Mouse (Mus musculus): Measurements from ENCODE around the gene Ppp4c. TPM values are rescaled to one million over a fixed set of nuclear protein-coding genes. Genes with fewer than 3 reads are reported as not detected.

The Ppp4c gene
- polyA plus RNA-seq, 1 experiment from 2014 or later = 154 TPM

- H3K4me3 ChIP-seq (replicated peaks) = peak overlapping the region; percentile 87
- peak overlapping the region; percentile 95 for H3K4me2 ChIP-seq
- peak overlapping the region; percentile 93 for H3K9ac ChIP-seq (replicated peaks)
- peaks cover 8% of the 10 kb centered on the region; the same call in 1 of the 2 replicates for H3K36me3 ChIP-seq
- H3K27me3 ChIP-seq (replicated peaks) = no peaks in the 10 kb centered on the region
- H3K27ac ChIP-seq (replicated peaks) = peak overlapping the region; percentile 89
- H3K9me3 ChIP-seq (replicated peaks) = no peaks in the 10 kb centered on the region
- ATAC-seq (ENCODE audit: low FRiP score) = no peak
- 54% methylated on average over 10 of the region's 10 CpGs for WGBS
- H3K4me1 ChIP-seq = peaks cover 57% of the 10 kb centered on the region
Measured at GRCm38 (mm10) chr7:126777476-126777875, 14.8 kb downstream of the Ppp4c start.

- H3K36me3 ChIP-seq = peaks cover 12% of the 10 kb centered on the region; the same call in 1 of the 2 replicates
- H3K4me3 ChIP-seq (replicated peaks) = peak within 1 kb of the TSS; percentile 87
- H3K4me1 ChIP-seq = peaks cover 55% of the 10 kb centered on the region
- peak within 1 kb of the TSS; percentile 95 for H3K4me2 ChIP-seq
- H3K9me3 ChIP-seq (replicated peaks) = no peaks in the 10 kb centered on the region
- peak within 1 kb of the TSS; percentile 89 for H3K27ac ChIP-seq (replicated peaks)
- under 1% methylated on average over 25 of the region's 37 CpGs for WGBS
- H3K27me3 ChIP-seq (replicated peaks) = no peaks in the 10 kb centered on the region
- peak within 1 kb of the TSS; percentile 93 for H3K9ac ChIP-seq (replicated peaks)
- ATAC-seq (ENCODE audit: low FRiP score) = peak; percentile 89
Measured at GRCm38 (mm10) chr7:126776598-126777057, 15.7 kb downstream of the Ppp4c start, which contains the start of gene Ypel3. Gene Ypel3, plus strand, starts transcription at chr7:126776955.

GRCm38 (mm10) chr7:126775978-126776234 lies 16.4 kb downstream of the Ppp4c start:
- peak overlapping the region; percentile 89; the same call in 1 of the 2 replicates for H3K27ac ChIP-seq (replicated peaks)
- H3K4me2 ChIP-seq = peak overlapping the region; percentile 95
- 71% methylated on average over 3 of the region's 3 CpGs for WGBS
- peak overlapping the region; percentile 93 for H3K9ac ChIP-seq (replicated peaks)
- peak overlapping the region; percentile 87; the same call in 1 of the 2 replicates for H3K4me3 ChIP-seq (replicated peaks)
- peaks cover 48% of the 10 kb centered on the region for H3K4me1 ChIP-seq
- no peak for ATAC-seq (ENCODE audit: low FRiP score)
- H3K9me3 ChIP-seq (replicated peaks) = no peaks in the 10 kb centered on the region
- H3K27me3 ChIP-seq (replicated peaks) = no peaks in the 10 kb centered on the region
- peaks cover 15% of the 10 kb centered on the region for H3K36me3 ChIP-seq

GRCm38 (mm10) chr7:126775185-126775977 lies 16.9 kb downstream of the Ppp4c start:
- peaks cover 20% of the 10 kb centered on the region for H3K36me3 ChIP-seq
- peaks cover 44% of the 10 kb centered on the region for H3K4me1 ChIP-seq
- 0 out of 2 replicates have a peak overlapping the region, but pooled peaks have one; percentile 93 for H3K9ac ChIP-seq (replicated peaks)
- no peak for ATAC-seq (ENCODE audit: low FRiP score)
- peak overlapping the region; percentile 89 for H3K27ac ChIP-seq (replicated peaks)
- no peaks in the 10 kb centered on the region for H3K9me3 ChIP-seq (replicated peaks)
- no peak overlapping the region for H3K4me3 ChIP-seq (replicated peaks)
- peak overlapping the region; percentile 95 for H3K4me2 ChIP-seq
- no peaks in the 10 kb centered on the region for H3K27me3 ChIP-seq (replicated peaks)
- WGBS = 91% methylated on average over 10 of the region's 10 CpGs

DNA sequence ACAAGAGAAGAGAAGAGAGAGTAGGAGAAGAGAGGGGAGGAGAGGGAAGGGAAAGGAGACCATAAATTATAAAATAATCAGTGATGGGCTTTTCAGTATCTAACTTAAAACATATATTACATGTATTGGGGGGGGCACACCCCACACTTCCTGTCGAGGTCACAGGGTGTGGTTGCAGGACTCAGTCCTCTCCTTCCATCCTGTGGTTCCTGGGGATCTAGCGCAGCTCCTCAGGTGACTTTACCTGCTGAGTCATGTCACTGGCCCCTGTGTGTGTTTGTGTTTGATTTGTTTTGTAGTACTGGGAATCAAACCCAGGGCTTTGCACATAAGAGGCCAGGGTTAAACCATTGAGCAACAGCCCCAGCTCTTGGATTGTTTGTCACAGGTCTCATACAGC lies 17.8 kb downstream of the Ppp4c start:
- H3K4me3 ChIP-seq (replicated peaks) = no peak overlapping the region
- peaks cover 35% of the 10 kb centered on the region for H3K4me1 ChIP-seq
- ATAC-seq (ENCODE audit: low FRiP score) = no peak
- no peak overlapping the region for H3K9ac ChIP-seq (replicated peaks)
- no peak overlapping the region for H3K27ac ChIP-seq (replicated peaks)
- peaks cover 28% of the 10 kb centered on the region for H3K36me3 ChIP-seq
- no peak overlapping the region for H3K4me2 ChIP-seq
- H3K27me3 ChIP-seq (replicated peaks) = no peaks in the 10 kb centered on the region
- no peaks in the 10 kb centered on the region for H3K9me3 ChIP-seq (replicated peaks)
- 83% methylated on average over 2 of the region's 2 CpGs for WGBS

DNA sequence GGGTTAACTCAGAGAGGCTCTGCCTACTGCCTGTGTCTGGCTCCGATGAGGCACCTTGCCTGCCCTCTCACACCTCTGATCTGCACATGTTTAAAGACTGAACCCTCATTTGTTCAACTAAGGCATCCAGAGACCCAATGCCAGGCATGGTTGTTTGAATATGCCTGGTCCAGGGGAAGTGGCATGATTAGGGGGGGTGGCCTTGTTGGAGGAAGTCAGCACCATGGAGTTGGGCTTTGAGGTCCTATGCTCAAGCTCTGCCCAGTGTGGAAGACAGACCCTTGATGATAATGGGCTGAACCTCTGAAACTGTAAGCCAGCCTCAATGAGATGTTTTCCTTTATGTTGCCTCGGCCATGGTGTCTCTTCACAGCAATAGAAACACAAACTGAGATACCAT lies 18.9 kb downstream of the Ppp4c start:
- H3K4me1 ChIP-seq = peaks cover 27% of the 10 kb centered on the region
- ATAC-seq (ENCODE audit: low FRiP score) = no peak
- H3K9ac ChIP-seq (replicated peaks) = no peak overlapping the region
- H3K4me3 ChIP-seq (replicated peaks) = no peak overlapping the region
- no peak overlapping the region for H3K4me2 ChIP-seq
- H3K9me3 ChIP-seq (replicated peaks) = no peaks in the 10 kb centered on the region
- no peaks in the 10 kb centered on the region for H3K27me3 ChIP-seq (replicated peaks)
- peaks cover 35% of the 10 kb centered on the region for H3K36me3 ChIP-seq
- no peak overlapping the region for H3K27ac ChIP-seq (replicated peaks)
- 55% methylated on average over 2 of the region's 2 CpGs for WGBS

DNA sequence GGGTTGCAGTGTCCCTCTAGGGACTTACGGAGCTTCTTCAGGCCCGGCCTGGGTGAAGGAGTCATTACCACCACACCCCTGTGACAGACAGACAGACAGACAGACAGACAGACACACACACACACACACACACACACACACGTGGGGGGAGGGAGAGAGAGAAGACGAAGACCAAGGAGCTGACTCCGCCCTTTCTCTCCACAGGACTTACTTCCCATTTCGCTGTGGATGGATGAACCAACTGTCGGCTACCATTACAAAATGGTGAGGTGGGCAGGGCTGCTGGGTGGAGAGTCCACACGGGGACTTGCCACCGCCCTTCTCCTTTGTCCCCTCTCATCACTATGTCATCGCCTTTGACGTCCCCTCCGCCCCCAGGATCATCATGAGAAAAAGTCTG lies 21.5 kb downstream of the Ppp4c start:
- H3K27me3 ChIP-seq (replicated peaks) = no peaks in the 10 kb centered on the region
- H3K4me3 ChIP-seq (replicated peaks) = no peak overlapping the region
- H3K36me3 ChIP-seq = peaks cover 57% of the 10 kb centered on the region
- no peak for ATAC-seq (ENCODE audit: low FRiP score)
- no peak overlapping the region for H3K4me2 ChIP-seq
- no peak overlapping the region for H3K27ac ChIP-seq (replicated peaks)
- no peak overlapping the region for H3K9ac ChIP-seq (replicated peaks)
- 83% methylated on average over 12 of the region's 12 CpGs for WGBS
- H3K4me1 ChIP-seq = peaks cover 5% of the 10 kb centered on the region
- no peaks in the 10 kb centered on the region for H3K9me3 ChIP-seq (replicated peaks)

- Histone ChIP-seq H3K36me3 (peaks cover 80% of the 10 kb centered on the region), H3K9me3 (replicated peaks) (no peaks in the 10 kb centered on the region), H3K27me3 (replicated peaks) (no peaks in the 10 kb centered on the region), H3K4me3 (replicated peaks) (no peak overlapping the region), H3K4me1 (peaks cover 16% of the 10 kb centered on the region), H3K9ac (replicated peaks) (no peak overlapping the region), H3K27ac (replicated peaks) (no peak overlapping the region), H3K4me2 (no peak overlapping the region)
- no peak for ATAC-seq (ENCODE audit: low FRiP score)
- 92% methylated on average over 8 of the region's 8 CpGs for WGBS
Measured at GRCm38 (mm10) chr7:126767001-126767400, 25.3 kb downstream of the Ppp4c start.

- ATAC-seq (ENCODE audit: low FRiP score) = no peak
- H3K9ac ChIP-seq (replicated peaks) = no peak within 1 kb of the TSS
- peaks cover 24% of the 10 kb centered on the region for H3K4me1 ChIP-seq
- H3K27me3 ChIP-seq (replicated peaks) = no peaks in the 10 kb centered on the region
- H3K36me3 ChIP-seq = peaks cover 80% of the 10 kb centered on the region
- no peak within 1 kb of the TSS for H3K4me2 ChIP-seq
- no peaks in the 10 kb centered on the region for H3K9me3 ChIP-seq (replicated peaks)
- 88% methylated on average over 16 of the region's 16 CpGs for WGBS
- H3K4me3 ChIP-seq (replicated peaks) = no peak within 1 kb of the TSS
- H3K27ac ChIP-seq (replicated peaks) = no peak within 1 kb of the TSS
Measured at GRCm38 (mm10) chr7:126766201-126766600, 26.1 kb downstream of the Ppp4c start, which contains the start of gene Gdpd3. Gene Gdpd3, plus strand, starts transcription at chr7:126766334.

DNA sequence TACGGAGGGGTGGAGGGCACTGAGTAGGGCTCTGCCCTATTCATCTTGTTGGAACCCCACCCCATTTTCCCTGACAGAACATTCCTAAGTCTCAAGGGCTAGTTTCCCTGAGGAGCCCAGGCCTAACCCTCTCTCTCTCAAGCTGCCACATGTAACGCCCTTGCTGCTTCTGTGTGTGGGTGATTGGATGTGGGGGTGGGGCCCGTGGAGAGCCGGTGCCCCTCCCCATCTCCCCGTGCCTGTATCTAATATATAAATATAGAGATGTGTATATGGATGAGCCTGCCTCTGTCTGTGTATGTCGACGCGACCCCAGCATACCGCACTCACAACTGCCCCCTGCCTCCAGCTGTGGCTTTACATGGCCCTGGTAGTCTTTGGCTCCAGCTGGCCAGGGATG lies 26.8 kb downstream of the Ppp4c start:
- H3K27me3 ChIP-seq (replicated peaks) = no peaks in the 10 kb centered on the region
- H3K36me3 ChIP-seq = peaks cover 73% of the 10 kb centered on the region
- H3K9me3 ChIP-seq (replicated peaks) = no peaks in the 10 kb centered on the region
- WGBS = 89% methylated on average over 9 of the region's 9 CpGs
- H3K27ac ChIP-seq (replicated peaks) = no peak overlapping the region
- H3K4me2 ChIP-seq = no peak overlapping the region
- ATAC-seq (ENCODE audit: low FRiP score) = no peak
- H3K9ac ChIP-seq (replicated peaks) = no peak overlapping the region
- H3K4me1 ChIP-seq = peaks cover 31% of the 10 kb centered on the region
- H3K4me3 ChIP-seq (replicated peaks) = no peak overlapping the region

DNA sequence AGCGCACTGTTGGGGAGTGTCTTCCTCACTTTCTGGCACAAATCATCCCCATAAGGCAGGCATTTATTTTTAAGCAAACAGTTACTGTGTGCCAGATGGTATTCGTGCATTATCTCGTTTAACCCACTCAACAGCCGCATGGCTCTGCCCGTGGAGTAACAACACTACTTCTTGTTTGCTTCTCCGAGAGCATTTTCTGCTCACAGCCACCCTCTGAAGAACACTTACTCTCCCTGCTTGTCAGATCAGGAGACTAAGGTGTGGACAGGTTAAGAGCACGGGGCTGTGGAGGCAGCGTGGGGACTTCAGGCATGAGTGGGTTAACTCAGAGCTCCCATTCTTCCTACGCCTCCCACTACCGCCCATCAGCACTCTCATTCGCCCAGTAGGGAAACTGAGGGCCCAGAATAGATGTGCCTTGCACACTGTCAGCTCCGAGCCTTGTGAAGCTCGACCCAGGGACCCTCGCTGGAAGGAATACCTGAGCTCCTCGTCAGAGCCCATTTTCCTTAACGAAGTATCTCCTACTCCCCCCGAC lies 29.8 kb downstream of the Ppp4c start:
- Histone ChIP-seq H3K27me3 (replicated peaks) (no peaks in the 10 kb centered on the region), H3K4me2 (peak overlapping the region; percentile 40), H3K4me1 (peaks cover 39% of the 10 kb centered on the region), H3K9me3 (replicated peaks) (no peaks in the 10 kb centered on the region), H3K27ac (replicated peaks) (peak overlapping the region; percentile 63), H3K4me3 (replicated peaks) (peak overlapping the region; percentile 12; the same call in 1 of the 2 replicates), H3K36me3 (peaks cover 44% of the 10 kb centered on the region), H3K9ac (replicated peaks) (peak overlapping the region; percentile 40)
- no peak for ATAC-seq (ENCODE audit: low FRiP score)
- WGBS = 61% methylated on average over 17 of the region's 17 CpGs

- no peak for ATAC-seq (ENCODE audit: low FRiP score)
Measured at GRCm38 (mm10) chr7:126761529-126762067, 30.7 kb downstream of the Ppp4c start.

More at GRCm38 (mm10) chr7:126761529-126762067, 30.7 kb downstream of the Ppp4c start:
- no peaks in the 10 kb centered on the region for H3K9me3 ChIP-seq (replicated peaks)
- 74% methylated on average over 6 of the region's 6 CpGs for WGBS
- H3K4me1 ChIP-seq = peaks cover 39% of the 10 kb centered on the region
- H3K27me3 ChIP-seq (replicated peaks) = no peaks in the 10 kb centered on the region
- 0 out of 2 replicates have a peak overlapping the region, but pooled peaks have one; percentile 63 for H3K27ac ChIP-seq (replicated peaks)
- no peak overlapping the region for H3K4me3 ChIP-seq (replicated peaks)
- H3K36me3 ChIP-seq = peaks cover 35% of the 10 kb centered on the region
- peak overlapping the region; percentile 91 for H3K4me2 ChIP-seq
- no peak overlapping the region for H3K9ac ChIP-seq (replicated peaks)

Measured in neural tube, embryonic 15.5 days (tissue).